Mouse (Mus musculus): ENCODE results near the gene Col28a1. TPM values are rescaled to one million over a fixed set of nuclear protein-coding genes. Genes with fewer than 3 reads are reported as not detected.

Col28a1 gene
- total and polyA plus RNA-seq, 3 experiments, result 0.27 to 0.70 (median 0.32) TPM

- H3K79me2 ChIP-seq (replicated peaks; ENCODE audit: control insufficient read depth, insufficient read depth, low read length), result no peaks in the 10 kb centered on the region
- H3K27me3 ChIP-seq (ENCODE audit: control insufficient read depth, insufficient read depth, low read length), result no peaks in the 10 kb centered on the region
- WGBS, result 48% methylated on average over 5 of the region's 5 CpGs
- H3K4me1 ChIP-seq (ENCODE audit: control insufficient read depth, insufficient read depth, low read length), result peaks cover 2% of the 10 kb centered on the region
- peaks cover 4% of the 10 kb centered on the region; the same call in 1 of the 2 replicates for H3K36me3 ChIP-seq (ENCODE audit: control insufficient read depth, insufficient read depth, low read length)
- H3K27ac ChIP-seq, result no peak overlapping the region; the same call in 1 of the 2 replicates
- no peak overlapping the region for H3K9ac ChIP-seq (ENCODE audit: low read depth, low read length)
- no peak overlapping the region for H3K4me3 ChIP-seq
- intact Hi-C loops (cut with DNase I), result no loop called here
- no peak for DNase-seq
- no peak for TF ChIP-seq POLR2A (IDR thresholded peaks at IDR 0.05; ENCODE audit: insufficient read depth, low read depth, low read length)
- no peak for TF ChIP-seq CTCF (IDR thresholded peaks at IDR 0.05)
- no peak for TF ChIP-seq EP300 (IDR thresholded peaks at IDR 0.05; ENCODE audit: insufficient read depth, low read depth, low read length)
Observed at GRCm38 (mm10) chr6:7971020-7971760, 221.2 kb downstream of the Col28a1 start.

GRCm38 (mm10) chr6:7969376-7969775 lies 223.0 kb downstream of the Col28a1 start:
- no peaks in the 10 kb centered on the region for H3K27me3 ChIP-seq (ENCODE audit: control insufficient read depth, insufficient read depth, low read length)
- TF ChIP-seq EP300 (IDR thresholded peaks at IDR 0.05; ENCODE audit: insufficient read depth, low read depth, low read length) (no peak), CTCF (IDR thresholded peaks at IDR 0.05) (no peak), POLR2A (IDR thresholded peaks at IDR 0.05; ENCODE audit: insufficient read depth, low read depth, low read length) (no peak)
- DNase-seq, result peak; percentile 26 to 31
- no peak overlapping the region for H3K27ac ChIP-seq
- H3K36me3 ChIP-seq (ENCODE audit: control insufficient read depth, insufficient read depth, low read length), result peaks cover 4% of the 10 kb centered on the region; the same call in 1 of the 2 replicates
- 53% methylated on average over 4 of the region's 4 CpGs for WGBS
- no peaks in the 10 kb centered on the region for H3K79me2 ChIP-seq (replicated peaks; ENCODE audit: control insufficient read depth, insufficient read depth, low read length)
- intact Hi-C loops (cut with DNase I), result loop anchor here (2.0 to 10.0 kb wide), 2 partner anchors 125 to 215 kb away; no protein-coding TSS in a partner anchor
- no peak overlapping the region for H3K4me3 ChIP-seq
- H3K9ac ChIP-seq (ENCODE audit: low read depth, low read length), result no peak overlapping the region
- H3K4me1 ChIP-seq (ENCODE audit: control insufficient read depth, insufficient read depth, low read length), result peaks cover 3% of the 10 kb centered on the region

GRCm38 (mm10) chr6:7965833-7966522 lies 226.4 kb downstream of the Col28a1 start:
- H3K4me1 ChIP-seq (ENCODE audit: control insufficient read depth, insufficient read depth, low read length), result peaks cover 3% of the 10 kb centered on the region
- H3K4me3 ChIP-seq, result no peak overlapping the region
- H3K36me3 ChIP-seq (ENCODE audit: control insufficient read depth, insufficient read depth, low read length), result peaks cover 4% of the 10 kb centered on the region; the same call in 1 of the 2 replicates
- intact Hi-C loops (cut with DNase I), result loop anchor here (10.0 kb wide), 1 partner anchor 219 kb away; no protein-coding TSS in a partner anchor
- H3K27me3 ChIP-seq (ENCODE audit: control insufficient read depth, insufficient read depth, low read length), result no peaks in the 10 kb centered on the region
- H3K27ac ChIP-seq, result no peak overlapping the region
- H3K79me2 ChIP-seq (replicated peaks; ENCODE audit: control insufficient read depth, insufficient read depth, low read length), result no peaks in the 10 kb centered on the region
- H3K9ac ChIP-seq (ENCODE audit: low read depth, low read length), result no peak overlapping the region
- peak; percentile 19 to 22 for DNase-seq
- TF ChIP-seq CTCF (IDR thresholded peaks at IDR 0.05), result no peak
- TF ChIP-seq EP300 (IDR thresholded peaks at IDR 0.05; ENCODE audit: insufficient read depth, low read depth, low read length), result no peak
- 37% methylated on average over 11 of the region's 11 CpGs for WGBS

- Histone ChIP-seq H3K27me3 (ENCODE audit: control insufficient read depth, insufficient read depth, low read length) (no peaks in the 10 kb centered on the region), H3K79me2 (replicated peaks; ENCODE audit: control insufficient read depth, insufficient read depth, low read length) (no peaks in the 10 kb centered on the region), H3K27ac (no peak overlapping the region), H3K4me3 (no peak overlapping the region), H3K9ac (ENCODE audit: low read depth, low read length) (no peak overlapping the region), H3K36me3 (ENCODE audit: control insufficient read depth, insufficient read depth, low read length) (no peaks in the 10 kb centered on the region), H3K4me1 (ENCODE audit: control insufficient read depth, insufficient read depth, low read length) (peaks cover 3% of the 10 kb centered on the region)
- DNase-seq, result no peak
- WGBS, result 69% methylated on average over 7 of the region's 7 CpGs
- intact Hi-C loops (cut with DNase I), result loop anchor here (10.0 kb wide), 1 partner anchor 222 kb away; no protein-coding TSS in a partner anchor
- TF ChIP-seq CTCF (IDR thresholded peaks at IDR 0.05), result no peak
- no peak for TF ChIP-seq EP300 (IDR thresholded peaks at IDR 0.05; ENCODE audit: insufficient read depth, low read depth, low read length)
- no peak for TF ChIP-seq POLR2A (IDR thresholded peaks at IDR 0.05; ENCODE audit: insufficient read depth, low read depth, low read length)
Observed at GRCm38 (mm10) chr6:7962749-7963148, 229.7 kb downstream of the Col28a1 start.

GRCm38 (mm10) chr6:7952208-7952607 lies 240.2 kb downstream of the Col28a1 start:
- DNase-seq, result no peak
- no peak overlapping the region for H3K4me3 ChIP-seq
- TF ChIP-seq POLR2A (IDR thresholded peaks at IDR 0.05; ENCODE audit: insufficient read depth, low read depth, low read length), result no peak
- TF ChIP-seq EP300 (IDR thresholded peaks at IDR 0.05; ENCODE audit: insufficient read depth, low read depth, low read length), result no peak
- TF ChIP-seq CTCF (IDR thresholded peaks at IDR 0.05), result no peak
- intact Hi-C loops (cut with DNase I), result no loop called here
- no peak overlapping the region for H3K27ac ChIP-seq
- H3K9ac ChIP-seq (ENCODE audit: low read depth, low read length), result no peak overlapping the region
- WGBS, result 52% methylated on average over 2 of the region's 2 CpGs
- no peaks in the 10 kb centered on the region for H3K27me3 ChIP-seq (ENCODE audit: control insufficient read depth, insufficient read depth, low read length)
- H3K4me1 ChIP-seq (ENCODE audit: control insufficient read depth, insufficient read depth, low read length), result no peaks in the 10 kb centered on the region
- no peaks in the 10 kb centered on the region for H3K36me3 ChIP-seq (ENCODE audit: control insufficient read depth, insufficient read depth, low read length)
- H3K79me2 ChIP-seq (replicated peaks; ENCODE audit: control insufficient read depth, insufficient read depth, low read length), result no peaks in the 10 kb centered on the region

- Histone ChIP-seq H3K4me1 (ENCODE audit: control insufficient read depth, insufficient read depth, low read length) (no peaks in the 10 kb centered on the region), H3K4me3 (no peak overlapping the region), H3K27ac (no peak overlapping the region), H3K36me3 (ENCODE audit: control insufficient read depth, insufficient read depth, low read length) (no peaks in the 10 kb centered on the region), H3K27me3 (ENCODE audit: control insufficient read depth, insufficient read depth, low read length) (no peaks in the 10 kb centered on the region), H3K79me2 (replicated peaks; ENCODE audit: control insufficient read depth, insufficient read depth, low read length) (no peaks in the 10 kb centered on the region), H3K9ac (ENCODE audit: low read depth, low read length) (no peak overlapping the region)
- DNase-seq, result no peak
- intact Hi-C loops (cut with DNase I), result no loop called here
- TF ChIP-seq CTCF (IDR thresholded peaks at IDR 0.05), result no peak
- no peak for TF ChIP-seq EP300 (IDR thresholded peaks at IDR 0.05; ENCODE audit: insufficient read depth, low read depth, low read length)
- no peak for TF ChIP-seq POLR2A (IDR thresholded peaks at IDR 0.05; ENCODE audit: insufficient read depth, low read depth, low read length)
Observed at GRCm38 (mm10) chr6:7951778-7952177, 240.6 kb downstream of the Col28a1 start.

Other genes with a start within 250 kb of the Col28a1 start
- 10 to 100 TPM; 15.9 to 19.0 TPM for gene Mios, start 16.6 kb upstream of the Col28a1 start, total RNA-seq (2021)
- gene Mios, start 16.6 kb upstream of the Col28a1 start, polyA plus RNA-seq (2012; rRNA removed), result 3.2 and 5.0 TPM in 2 replicates
- 10 to 100 TPM; 16.5 to 18.6 TPM for gene Rpa3, start 66.6 kb upstream of the Col28a1 start, total RNA-seq (2021)
- gene Rpa3, start 66.6 kb upstream of the Col28a1 start, polyA plus RNA-seq (2012; rRNA removed), result 4.5 and 7.2 TPM in 2 replicates
- 10 to 100 TPM; 12.5 to 14.0 TPM for gene Umad1, start 66.7 kb upstream of the Col28a1 start, total RNA-seq (2021)
- gene Umad1, start 66.7 kb upstream of the Col28a1 start, polyA plus RNA-seq (2012; rRNA removed), result 7.3 and 10.6 TPM in 2 replicates
- gene Gm45062, start 66.8 kb upstream of the Col28a1 start, total RNA-seq (2021), result under 1 TPM in 1 of 2 experiments, not detected in 1; 0.57 TPM
- gene Gm45062, start 66.8 kb upstream of the Col28a1 start, polyA plus RNA-seq (2012; rRNA removed), result 1.9 and 2.6 TPM in 2 replicates

All from heart, adult 2 months (tissue).